Mouse (Mus musculus) heart, adult 2 months (tissue): Measurements from ENCODE around the gene Fam189a1.

ENCODE experiments used
- CTCF ChIP-seq: fragments of 200-600 bp; IDR thresholded peaks from 2 replicates; pipeline ENCODE4 v1.8.1; 2022; ENCODE audit warnings: antibody characterized with exemption, mild to moderate bottlenecking, moderate library complexity
- POLR2A ChIP-seq: fragments of 200-500 bp; IDR thresholded peaks from 2 replicates; pipeline ENCODE4 v1.6.1; 2011; ENCODE audit warnings: mild to moderate bottlenecking, low read depth, low read length, control low read depth; ENCODE audit not compliant: insufficient read depth

DNA sequence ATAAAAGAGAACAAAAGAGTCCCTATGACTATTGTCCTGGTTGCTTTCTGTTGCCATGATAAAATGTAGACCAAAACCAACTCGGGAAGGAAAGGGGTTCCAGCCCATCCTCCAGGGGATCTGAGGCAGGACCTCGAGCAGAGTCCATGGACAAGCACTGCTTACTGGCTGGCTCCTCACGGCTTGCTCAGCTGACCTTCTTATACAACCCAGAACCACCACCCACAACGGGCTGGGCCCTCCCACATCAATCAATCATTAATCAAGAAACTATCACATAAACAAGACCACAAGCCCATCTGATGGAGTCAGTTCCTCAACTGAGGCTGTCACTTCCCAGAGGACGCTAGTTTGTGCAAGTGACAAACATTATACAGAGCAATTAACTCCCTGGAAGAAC is 16.3 kb downstream of the Fam189a1 start:
- TF ChIP-seq POLR2A, result no peak
- TF ChIP-seq CTCF, result no peak
